Mouse (Mus musculus): ENCODE measurements around the gene Celf1. TPM values are rescaled to one million over a fixed set of nuclear protein-coding genes. Genes with fewer than 3 reads are reported as not detected.

The Celf1 gene
- polyA plus RNA-seq, 1 experiment from 2014 or later: 74.3 TPM

- H3K4me1 ChIP-seq (ENCODE audit: control insufficient read depth, insufficient read depth, low read length): no peaks in the 10 kb centered on the region
- 79% methylated on average over 13 of the region's 13 CpGs for WGBS
- no peaks in the 10 kb centered on the region for H3K36me3 ChIP-seq (ENCODE audit: control insufficient read depth, insufficient read depth, low read length)
- ATAC-seq (ENCODE audit: insufficient read depth, low FRiP score): no peak
- H3K9me3 ChIP-seq (replicated peaks; ENCODE audit: control insufficient read depth, low read length): no peaks in the 10 kb centered on the region
- no peak overlapping the region for H3K4me3 ChIP-seq (replicated peaks; ENCODE audit: low read length)
- H3K9ac ChIP-seq (ENCODE audit: low read length): no peak overlapping the region
- no peak overlapping the region for H3K27ac ChIP-seq (ENCODE audit: low read length)
- no peaks in the 10 kb centered on the region for H3K27me3 ChIP-seq (ENCODE audit: control insufficient read depth, insufficient read depth, low read length)
- no peak overlapping the region for H3K4me2 ChIP-seq (ENCODE audit: low read depth, low read length)
These were observed 11.6 kb upstream of the Celf1 start for GRCm38 (mm10) chr2:90928566-90928965.

- no peaks in the 10 kb centered on the region for H3K4me1 ChIP-seq (ENCODE audit: control insufficient read depth, insufficient read depth, low read length)
- no peak for ATAC-seq (ENCODE audit: insufficient read depth, low FRiP score)
- H3K4me3 ChIP-seq (replicated peaks; ENCODE audit: low read length): no peak overlapping the region
- H3K9me3 ChIP-seq (replicated peaks; ENCODE audit: control insufficient read depth, low read length): no peaks in the 10 kb centered on the region
- no peak overlapping the region for H3K4me2 ChIP-seq (ENCODE audit: low read depth, low read length)
- no peak overlapping the region for H3K27ac ChIP-seq (ENCODE audit: low read length)
- H3K27me3 ChIP-seq (ENCODE audit: control insufficient read depth, insufficient read depth, low read length): no peaks in the 10 kb centered on the region
- no peak overlapping the region for H3K9ac ChIP-seq (ENCODE audit: low read length)
- H3K36me3 ChIP-seq (ENCODE audit: control insufficient read depth, insufficient read depth, low read length): no peaks in the 10 kb centered on the region
- 42% methylated on average over 8 of the region's 8 CpGs for WGBS
These were observed 8.4 kb upstream of the Celf1 start for GRCm38 (mm10) chr2:90931829-90932228.

GRCm38 (mm10) chr2:90932273-90932672, 7.9 kb upstream of the Celf1 start:
- no peaks in the 10 kb centered on the region for H3K27me3 ChIP-seq (ENCODE audit: control insufficient read depth, insufficient read depth, low read length)
- H3K9me3 ChIP-seq (replicated peaks; ENCODE audit: control insufficient read depth, low read length): no peaks in the 10 kb centered on the region
- H3K4me3 ChIP-seq (replicated peaks; ENCODE audit: low read length): no peak overlapping the region
- no peak overlapping the region for H3K4me2 ChIP-seq (ENCODE audit: low read depth, low read length)
- no peak for ATAC-seq (ENCODE audit: insufficient read depth, low FRiP score)
- no peak overlapping the region for H3K27ac ChIP-seq (ENCODE audit: low read length)
- H3K4me1 ChIP-seq (ENCODE audit: control insufficient read depth, insufficient read depth, low read length): no peaks in the 10 kb centered on the region
- no peak overlapping the region for H3K9ac ChIP-seq (ENCODE audit: low read length)
- no peaks in the 10 kb centered on the region for H3K36me3 ChIP-seq (ENCODE audit: control insufficient read depth, insufficient read depth, low read length)
- 54% methylated on average over 2 of the region's 2 CpGs for WGBS

- no peak overlapping the region for H3K4me3 ChIP-seq (replicated peaks; ENCODE audit: low read length)
- no peak overlapping the region for H3K27ac ChIP-seq (ENCODE audit: low read length)
- peaks cover 10% of the 10 kb centered on the region for H3K4me1 ChIP-seq (ENCODE audit: control insufficient read depth, insufficient read depth, low read length)
- no peaks in the 10 kb centered on the region for H3K27me3 ChIP-seq (ENCODE audit: control insufficient read depth, insufficient read depth, low read length)
- H3K9me3 ChIP-seq (replicated peaks; ENCODE audit: control insufficient read depth, low read length): no peaks in the 10 kb centered on the region
- WGBS: 73% methylated on average over 3 of the region's 3 CpGs
- H3K9ac ChIP-seq (ENCODE audit: low read length): no peak overlapping the region
- H3K4me2 ChIP-seq (ENCODE audit: low read depth, low read length): no peak overlapping the region
- H3K36me3 ChIP-seq (ENCODE audit: control insufficient read depth, insufficient read depth, low read length): no peaks in the 10 kb centered on the region
- no peak for ATAC-seq (ENCODE audit: insufficient read depth, low FRiP score)
These were observed 1.8 kb upstream of the Celf1 start for GRCm38 (mm10) chr2:90938362-90938761.

- no peaks in the 10 kb centered on the region for H3K36me3 ChIP-seq (ENCODE audit: control insufficient read depth, insufficient read depth, low read length)
- ATAC-seq (ENCODE audit: insufficient read depth, low FRiP score): peak; percentile 19; the same call in 1 of the 2 replicates
- peak overlapping the region; percentile 42; the same call in 1 of the 2 replicates for H3K27ac ChIP-seq (ENCODE audit: low read length)
- H3K9ac ChIP-seq (ENCODE audit: low read length): peak overlapping the region; percentile 90
- no peaks in the 10 kb centered on the region for H3K9me3 ChIP-seq (replicated peaks; ENCODE audit: control insufficient read depth, low read length)
- H3K4me1 ChIP-seq (ENCODE audit: control insufficient read depth, insufficient read depth, low read length): peaks cover 12% of the 10 kb centered on the region
- WGBS: 40% methylated on average over 8 of the region's 8 CpGs
- peak overlapping the region; percentile 53 for H3K4me2 ChIP-seq (ENCODE audit: low read depth, low read length)
- peak overlapping the region; percentile 89 for H3K4me3 ChIP-seq (replicated peaks; ENCODE audit: low read length)
- H3K27me3 ChIP-seq (ENCODE audit: control insufficient read depth, insufficient read depth, low read length): no peaks in the 10 kb centered on the region
These were observed 432 bp upstream of the Celf1 start for GRCm38 (mm10) chr2:90939750-90940149.

GRCm38 (mm10) chr2:90941744-90942143, 1.6 kb downstream of the Celf1 start:
- Histone ChIP-seq H3K4me3 (replicated peaks; ENCODE audit: low read length) (peak overlapping the region; percentile 89), H3K27ac (ENCODE audit: low read length) (no peak overlapping the region), H3K36me3 (ENCODE audit: control insufficient read depth, insufficient read depth, low read length) (no peaks in the 10 kb centered on the region), H3K27me3 (ENCODE audit: control insufficient read depth, insufficient read depth, low read length) (no peaks in the 10 kb centered on the region), H3K4me2 (ENCODE audit: low read depth, low read length) (peak overlapping the region; percentile 75), H3K9ac (ENCODE audit: low read length) (no peak overlapping the region), H3K4me1 (ENCODE audit: control insufficient read depth, insufficient read depth, low read length) (peaks cover 12% of the 10 kb centered on the region), H3K9me3 (replicated peaks; ENCODE audit: control insufficient read depth, low read length) (no peaks in the 10 kb centered on the region)
- WGBS: 57% methylated on average over 2 of the region's 2 CpGs
- no peak for ATAC-seq (ENCODE audit: insufficient read depth, low FRiP score)

- H3K4me1 ChIP-seq (ENCODE audit: control insufficient read depth, insufficient read depth, low read length): no peaks in the 10 kb centered on the region
- WGBS: 93% methylated on average over 5 of the region's 5 CpGs
- H3K4me2 ChIP-seq (ENCODE audit: low read depth, low read length): no peak overlapping the region
- no peak overlapping the region for H3K4me3 ChIP-seq (replicated peaks; ENCODE audit: low read length)
- H3K9me3 ChIP-seq (replicated peaks; ENCODE audit: control insufficient read depth, low read length): no peaks in the 10 kb centered on the region
- no peak overlapping the region for H3K27ac ChIP-seq (ENCODE audit: low read length)
- H3K27me3 ChIP-seq (ENCODE audit: control insufficient read depth, insufficient read depth, low read length): no peaks in the 10 kb centered on the region
- no peak for ATAC-seq (ENCODE audit: insufficient read depth, low FRiP score)
- H3K9ac ChIP-seq (ENCODE audit: low read length): no peak overlapping the region
- no peaks in the 10 kb centered on the region for H3K36me3 ChIP-seq (ENCODE audit: control insufficient read depth, insufficient read depth, low read length)
These were observed 10.0 kb downstream of the Celf1 start for GRCm38 (mm10) chr2:90950149-90950548.

- no peak overlapping the region for H3K4me2 ChIP-seq (ENCODE audit: low read depth, low read length)
- H3K36me3 ChIP-seq (ENCODE audit: control insufficient read depth, insufficient read depth, low read length): no peaks in the 10 kb centered on the region
- no peak overlapping the region for H3K27ac ChIP-seq (ENCODE audit: low read length)
- 0 out of 2 replicates have a peak, but pooled peaks have one; percentile 13 for ATAC-seq (ENCODE audit: insufficient read depth, low FRiP score)
- H3K9ac ChIP-seq (ENCODE audit: low read length): no peak overlapping the region
- H3K4me3 ChIP-seq (replicated peaks; ENCODE audit: low read length): no peak overlapping the region
- no peaks in the 10 kb centered on the region for H3K27me3 ChIP-seq (ENCODE audit: control insufficient read depth, insufficient read depth, low read length)
- no peaks in the 10 kb centered on the region for H3K4me1 ChIP-seq (ENCODE audit: control insufficient read depth, insufficient read depth, low read length)
- H3K9me3 ChIP-seq (replicated peaks; ENCODE audit: control insufficient read depth, low read length): no peaks in the 10 kb centered on the region
These were observed 10.5 kb downstream of the Celf1 start for GRCm38 (mm10) chr2:90950582-90951194.

GRCm38 (mm10) chr2:90953461-90953860, 13.3 kb downstream of the Celf1 start:
- Histone ChIP-seq H3K36me3 (ENCODE audit: control insufficient read depth, insufficient read depth, low read length) (no peaks in the 10 kb centered on the region), H3K9ac (ENCODE audit: low read length) (no peak overlapping the region)
- 71% methylated on average over 3 of the region's 3 CpGs for WGBS

More at GRCm38 (mm10) chr2:90953461-90953860, 13.3 kb downstream of the Celf1 start:
- H3K27me3 ChIP-seq (ENCODE audit: control insufficient read depth, insufficient read depth, low read length): no peaks in the 10 kb centered on the region
- ATAC-seq (ENCODE audit: insufficient read depth, low FRiP score): no peak
- H3K27ac ChIP-seq (ENCODE audit: low read length): no peak overlapping the region
- H3K4me3 ChIP-seq (replicated peaks; ENCODE audit: low read length): no peak overlapping the region
- no peak overlapping the region for H3K4me2 ChIP-seq (ENCODE audit: low read depth, low read length)
- H3K9me3 ChIP-seq (replicated peaks; ENCODE audit: control insufficient read depth, low read length): no peaks in the 10 kb centered on the region
- H3K4me1 ChIP-seq (ENCODE audit: control insufficient read depth, insufficient read depth, low read length): no peaks in the 10 kb centered on the region
